Mouse (Mus musculus) lung, embryonic 16.5 days (tissue): ENCODE measurements around the gene Acmsd. TPM values are rescaled to one million over a fixed set of nuclear protein-coding genes. Genes with fewer than 3 reads are reported as not detected.
A peak's percentile ranks its signal among the peaks of the same experiment; 100 is the strongest.

Experiments used
- ATAC-seq: fragments of 200-750 bp; cut with Nextera tagmentation; 2 replicates; pipeline ENCODE4 v1.8.0; 2017; ENCODE audit warnings: low read depth, mild to moderate bottlenecking, moderate library complexity
- H3K27ac ChIP-seq: fragments of 300-500 bp; sonication (generic); 2 replicates; pipeline ENCODE4 v1.5.1; 2014; ENCODE audit warnings: mild to moderate bottlenecking, control low read depth, low read length
- H3K27me3 ChIP-seq: fragments of 300-500 bp; sonication (generic); 2 replicates; pipeline ENCODE4 v1.6.1; 2014; ENCODE audit warnings: low read depth, low read length, mixed read lengths; ENCODE audit not compliant: control insufficient read depth, insufficient read depth
- H3K36me3 ChIP-seq: fragments of 300-500 bp; sonication (generic); 2 replicates; pipeline ENCODE4 v1.6.1; 2014; ENCODE audit warnings: low read length; ENCODE audit not compliant: control insufficient read depth, insufficient read depth
- H3K4me1 ChIP-seq: fragments of 300-500 bp; sonication (generic); replicated peaks from 2 replicates; pipeline ENCODE4 v1.6.1; 2014; ENCODE audit warnings: low read length, mixed read lengths; ENCODE audit not compliant: control insufficient read depth, insufficient read depth
- H3K4me2 ChIP-seq: fragments of 300-500 bp; sonication (generic); 2 replicates; pipeline ENCODE4 v1.6.1; 2014; ENCODE audit warnings: low read depth, low read length, control low read depth
- H3K4me3 ChIP-seq: fragments of 300-500 bp; sonication (generic); 2 replicates; pipeline ENCODE4 v1.5.1; 2014; ENCODE audit warnings: mild to moderate bottlenecking, low read length, control low read depth
- H3K9ac ChIP-seq: fragments of 300-500 bp; sonication (generic); 2 replicates; pipeline ENCODE4 v1.6.1; 2014; ENCODE audit warnings: low read length, control low read depth
- H3K9me3 ChIP-seq: fragments of 300-500 bp; sonication (generic); 2 replicates; pipeline ENCODE4 v1.6.1; 2016; ENCODE audit warnings: low read length; ENCODE audit not compliant: control insufficient read depth
- WGBS: fragments of 180-500 bp; shearing (Covaris S2); extraction: QIAGEN DNeasy Blood & Tissue Kit; methylation state at CpG from one replicate; pipeline ENCODE4 v1.1.7; 2014; 5-methylcytosine and 5-hydroxymethylcytosine counted together
- polyA plus RNA-seq: library from polyadenylated mRNA; unstranded; fragments of >200 nt; fragmentation: Nextera tagmentation; extraction: Ambion mirVana; gene quantifications from 2 replicates; pipeline ENCODE4 v1.2.1, GENCODE M21; 2015

Gene Acmsd
- polyA plus RNA-seq, result 0.26 and 0.31 TPM in 2 replicates

DNA sequence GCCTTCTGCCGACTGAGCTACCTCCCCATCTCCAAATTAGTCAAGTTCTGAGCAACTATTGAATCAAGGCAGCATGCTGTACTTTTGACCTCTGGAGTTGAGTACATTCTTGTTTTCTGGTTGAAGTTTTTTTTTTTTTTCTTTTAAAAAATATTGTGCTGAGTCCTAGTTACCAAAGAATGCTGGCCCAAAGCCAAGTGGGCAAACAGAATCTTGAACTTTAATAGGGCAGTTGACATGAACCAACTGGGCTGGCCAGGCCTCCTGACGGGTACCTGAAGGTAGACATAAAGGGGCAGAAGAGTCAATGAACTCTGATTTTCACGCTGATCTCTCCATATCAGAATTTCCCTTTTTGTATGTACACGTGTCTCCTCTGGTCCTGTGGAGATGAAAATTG, at the start of gene Acmsd:
TSS of gene Acmsd (plus strand) at position 318 of the 400 bp plus-strand sequence.
- Histone ChIP-seq H3K9ac (no peak within 1 kb of the TSS), H3K27me3 (no peaks in the 10 kb centered on the region), H3K36me3 (no peaks in the 10 kb centered on the region), H3K4me2 (no peak within 1 kb of the TSS), H3K4me1 (no peaks in the 10 kb centered on the region), H3K4me3 (no peak within 1 kb of the TSS), H3K27ac (no peak within 1 kb of the TSS), H3K9me3 (peaks cover 3% of the 10 kb centered on the region)
- ATAC-seq, result no peak
- 69% methylated on average over 4 of the region's 4 CpGs for WGBS

GRCm38 (mm10) chr1:127679498-127680133, 49.6 kb upstream of the Acmsd start, which contains the start of gene Tmem163:
Tmem163 (minus strand) TSS chr1:127679548.
- Histone ChIP-seq H3K9ac (no peak within 1 kb of the TSS), H3K27me3 (peaks cover 49% of the 10 kb centered on the region), H3K9me3 (no peaks in the 10 kb centered on the region), H3K4me3 (no peak within 1 kb of the TSS), H3K36me3 (no peaks in the 10 kb centered on the region), H3K4me1 (peaks cover 8% of the 10 kb centered on the region), H3K27ac (no peak within 1 kb of the TSS), H3K4me2 (0 out of 2 replicates have a peak within 1 kb of the TSS, but pooled peaks have one; percentile 17)
- no peak for ATAC-seq
- WGBS, result 19% methylated on average over 18 of the region's 18 CpGs

- Histone ChIP-seq H3K27ac (no peak overlapping the region), H3K36me3 (no peaks in the 10 kb centered on the region), H3K4me3 (no peak overlapping the region), H3K9me3 (no peaks in the 10 kb centered on the region), H3K4me1 (no peaks in the 10 kb centered on the region), H3K9ac (no peak overlapping the region), H3K27me3 (no peaks in the 10 kb centered on the region), H3K4me2 (no peak overlapping the region)
- ATAC-seq, result no peak
- WGBS, result 22% methylated on average over 2 of the region's 2 CpGs
These were observed 32.7 kb upstream of the Acmsd start for GRCm38 (mm10) chr1:127696533-127696932.

DNA sequence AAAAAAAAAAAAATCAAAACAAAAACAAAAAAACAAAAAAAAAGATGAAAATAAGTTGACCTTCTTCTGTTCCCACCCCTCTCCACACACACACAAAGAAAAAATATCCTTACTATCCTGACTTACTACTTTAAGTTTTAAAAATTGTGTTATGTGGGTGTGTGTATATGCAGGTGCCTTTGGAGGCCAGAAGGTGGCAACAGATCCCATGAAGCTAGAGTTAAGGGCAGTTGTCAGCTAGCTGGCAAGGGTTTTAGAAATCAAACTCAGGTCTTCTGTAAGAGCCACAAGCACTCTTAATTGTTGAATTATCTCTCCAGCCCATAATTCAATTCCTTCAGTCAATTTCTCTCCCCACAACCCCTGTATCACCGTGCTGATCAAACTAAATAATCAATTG, 27.0 kb upstream of the Acmsd start:
- 68% methylated on average over 1 of the region's 1 CpGs for WGBS
- no peak overlapping the region for H3K4me3 ChIP-seq
- H3K4me1 ChIP-seq, result no peaks in the 10 kb centered on the region
- H3K27ac ChIP-seq, result no peak overlapping the region
- H3K36me3 ChIP-seq, result no peaks in the 10 kb centered on the region
- H3K9me3 ChIP-seq, result no peaks in the 10 kb centered on the region
- no peak overlapping the region for H3K4me2 ChIP-seq
- no peaks in the 10 kb centered on the region for H3K27me3 ChIP-seq
- H3K9ac ChIP-seq, result no peak overlapping the region
- no peak for ATAC-seq

DNA sequence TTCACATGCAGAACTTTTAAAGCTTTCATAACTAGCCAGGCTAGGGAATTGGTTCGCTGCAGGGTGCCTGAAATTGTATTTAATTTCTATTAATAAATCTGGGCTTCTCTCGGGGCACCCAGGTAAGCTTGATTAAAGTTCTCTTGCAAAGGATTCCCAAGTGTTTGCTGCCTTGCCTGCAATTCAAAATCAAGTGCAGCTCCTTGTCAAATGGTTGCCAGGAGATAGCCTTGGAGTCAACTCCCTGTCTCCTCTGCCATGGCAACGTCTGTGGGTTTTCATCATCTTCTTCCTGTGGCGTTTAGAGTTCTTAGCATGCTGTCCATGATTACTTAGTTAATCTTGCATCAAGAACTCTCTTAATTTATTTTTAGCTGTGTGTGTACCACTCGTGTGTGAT, 22.9 kb upstream of the Acmsd start:
- no peaks in the 10 kb centered on the region for H3K4me1 ChIP-seq
- H3K9ac ChIP-seq, result no peak overlapping the region
- no peak for ATAC-seq
- H3K9me3 ChIP-seq, result no peaks in the 10 kb centered on the region
- no peak overlapping the region for H3K4me3 ChIP-seq
- 51% methylated on average over 5 of the region's 5 CpGs for WGBS
- no peak overlapping the region for H3K27ac ChIP-seq
- H3K36me3 ChIP-seq, result no peaks in the 10 kb centered on the region
- H3K4me2 ChIP-seq, result no peak overlapping the region
- no peaks in the 10 kb centered on the region for H3K27me3 ChIP-seq

DNA sequence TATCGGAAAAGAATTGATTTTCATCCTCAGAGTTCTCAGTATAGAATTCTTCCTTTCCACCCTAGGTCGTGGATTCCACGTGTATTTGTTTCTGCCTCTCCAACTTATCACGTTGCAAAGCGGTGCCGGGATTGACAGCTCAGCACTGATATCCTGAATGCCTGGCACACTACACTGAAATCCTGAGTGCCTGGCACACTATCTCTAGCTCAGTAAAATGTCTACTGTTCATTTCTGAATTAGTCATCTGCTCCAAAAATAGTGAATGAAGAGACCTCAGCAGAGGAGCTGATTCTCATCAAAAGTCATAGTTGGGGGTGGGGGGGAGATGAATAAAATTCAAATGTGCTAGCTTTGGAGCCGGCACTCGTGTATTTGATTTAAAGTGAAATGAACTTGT, 12.8 kb upstream of the Acmsd start:
- no peak overlapping the region for H3K4me3 ChIP-seq
- ATAC-seq, result no peak
- no peaks in the 10 kb centered on the region for H3K4me1 ChIP-seq
- no peaks in the 10 kb centered on the region for H3K36me3 ChIP-seq
- no peak overlapping the region for H3K27ac ChIP-seq
- H3K9me3 ChIP-seq, result no peaks in the 10 kb centered on the region
- no peak overlapping the region for H3K9ac ChIP-seq
- no peaks in the 10 kb centered on the region for H3K27me3 ChIP-seq
- no peak overlapping the region for H3K4me2 ChIP-seq
- 78% methylated on average over 8 of the region's 8 CpGs for WGBS

DNA sequence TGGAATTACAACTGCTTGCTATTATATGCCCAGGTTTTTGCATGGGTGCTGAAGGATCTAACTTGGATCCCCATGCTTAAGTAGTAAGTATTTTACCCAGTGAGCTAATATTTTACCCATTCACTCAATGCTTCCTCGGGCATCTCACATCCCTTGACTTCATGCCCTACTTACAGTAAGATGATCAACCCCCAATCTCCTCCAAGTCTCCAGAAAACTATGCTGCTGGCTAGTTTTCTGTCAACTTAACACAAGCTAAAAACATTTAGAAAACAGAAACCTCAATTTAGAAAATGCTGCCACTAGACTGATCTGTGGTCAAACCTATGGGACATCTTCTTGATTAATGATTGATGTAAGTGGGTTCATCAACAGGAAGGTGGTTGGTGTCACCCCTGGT, 10.9 kb upstream of the Acmsd start:
- Histone ChIP-seq H3K27ac (no peak overlapping the region), H3K4me1 (no peaks in the 10 kb centered on the region), H3K4me3 (no peak overlapping the region), H3K9me3 (no peaks in the 10 kb centered on the region), H3K27me3 (no peaks in the 10 kb centered on the region), H3K36me3 (no peaks in the 10 kb centered on the region), H3K9ac (no peak overlapping the region), H3K4me2 (no peak overlapping the region)
- no peak for ATAC-seq
- WGBS, result 85% methylated on average over 1 of the region's 1 CpGs

DNA sequence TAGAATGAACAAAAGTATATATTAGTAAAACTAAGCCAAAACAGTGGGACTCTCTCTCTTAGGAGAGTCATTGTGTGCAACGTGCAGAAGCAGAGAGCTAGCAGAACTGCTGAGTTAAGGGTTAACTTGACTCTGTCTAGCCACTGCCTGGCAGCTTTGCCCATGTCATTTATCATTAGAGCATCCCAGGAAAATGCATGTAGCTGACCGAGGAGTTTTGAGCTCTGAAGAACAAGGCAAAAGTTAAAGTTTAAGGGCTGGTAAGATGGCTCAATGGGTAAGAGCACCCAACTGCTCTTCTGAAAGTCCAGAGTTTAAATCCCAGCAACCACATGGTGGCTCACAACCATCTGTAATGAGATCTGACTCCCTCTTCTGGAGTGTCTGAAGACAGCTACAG, 5.6 kb upstream of the Acmsd start:
- H3K9me3 ChIP-seq, result no peaks in the 10 kb centered on the region; the same call in 1 of the 2 replicates
- no peak for ATAC-seq
- no peaks in the 10 kb centered on the region for H3K27me3 ChIP-seq
- 16% methylated on average over 2 of the region's 2 CpGs for WGBS
- no peak overlapping the region for H3K4me2 ChIP-seq
- no peak overlapping the region for H3K27ac ChIP-seq
- no peaks in the 10 kb centered on the region for H3K36me3 ChIP-seq
- H3K4me1 ChIP-seq, result no peaks in the 10 kb centered on the region
- H3K9ac ChIP-seq, result no peak overlapping the region
- H3K4me3 ChIP-seq, result no peak overlapping the region

GRCm38 (mm10) chr1:127731086-127731485, 1.9 kb downstream of the Acmsd start:
- Histone ChIP-seq H3K4me2 (no peak overlapping the region), H3K4me3 (no peak overlapping the region), H3K27ac (no peak overlapping the region), H3K4me1 (no peaks in the 10 kb centered on the region), H3K9ac (no peak overlapping the region), H3K9me3 (peaks cover 3% of the 10 kb centered on the region), H3K36me3 (no peaks in the 10 kb centered on the region), H3K27me3 (no peaks in the 10 kb centered on the region)
- WGBS, result 29% methylated on average over 3 of the region's 3 CpGs
- no peak for ATAC-seq

- H3K9me3 ChIP-seq, result peaks cover 3% of the 10 kb centered on the region
- 82% methylated on average over 3 of the region's 3 CpGs for WGBS
- no peak for ATAC-seq
- H3K9ac ChIP-seq, result no peak overlapping the region
- H3K36me3 ChIP-seq, result no peaks in the 10 kb centered on the region
- H3K27ac ChIP-seq, result no peak overlapping the region
- no peaks in the 10 kb centered on the region for H3K27me3 ChIP-seq
- no peaks in the 10 kb centered on the region for H3K4me1 ChIP-seq
- no peak overlapping the region for H3K4me2 ChIP-seq
- H3K4me3 ChIP-seq, result no peak overlapping the region
These were observed 3.2 kb downstream of the Acmsd start for GRCm38 (mm10) chr1:127732435-127732834.
